Mouse (Mus musculus) C2C12 (cell line): Measurements from ENCODE around the gene Haspin.
"Not testable (repeated sequence)": the region's sequence is repeated elsewhere in the genome, so short reads cannot be mapped to it uniquely, and the experiment has no call there.

Experiments used
- CEBPB ChIP-seq: IDR thresholded peaks from one replicate; pipeline ENCODE4 v1.6.1; 2011; ENCODE audit warnings: low read depth, mild to moderate bottlenecking, control low read depth, moderate library complexity
- CTCF ChIP-seq: IDR thresholded peaks from one replicate; pipeline ENCODE4 v1.5.1; 2011; ENCODE audit not compliant: control insufficient read depth, insufficient read depth, insufficient read length
- FOSL1 ChIP-seq: IDR thresholded peaks from one replicate; pipeline ENCODE4 v1.8.0; 2011; ENCODE audit warnings: mild to moderate bottlenecking, low read length; ENCODE audit not compliant: poor library complexity, insufficient read depth, severe bottlenecking
- MAX ChIP-seq: IDR thresholded peaks from one replicate; pipeline ENCODE4 v1.6.1; 2011; ENCODE audit warnings: mild to moderate bottlenecking, control low read depth
- MYOD1 ChIP-seq: IDR thresholded peaks from one replicate; pipeline ENCODE4 v1.6.1; 2011; ENCODE audit warnings: low read depth; ENCODE audit not compliant: control insufficient read depth, insufficient read length
- MYOG ChIP-seq: IDR thresholded peaks from one replicate; pipeline ENCODE4 v1.6.1; 2011; ENCODE audit not compliant: control insufficient read depth, insufficient read length; ENCODE audit errors: extremely low read depth
- USF1 ChIP-seq: IDR thresholded peaks from one replicate; pipeline ENCODE4 v1.6.1; 2011; ENCODE audit warnings: low read depth, mild to moderate bottlenecking, control low read depth, moderate library complexity

DNA sequence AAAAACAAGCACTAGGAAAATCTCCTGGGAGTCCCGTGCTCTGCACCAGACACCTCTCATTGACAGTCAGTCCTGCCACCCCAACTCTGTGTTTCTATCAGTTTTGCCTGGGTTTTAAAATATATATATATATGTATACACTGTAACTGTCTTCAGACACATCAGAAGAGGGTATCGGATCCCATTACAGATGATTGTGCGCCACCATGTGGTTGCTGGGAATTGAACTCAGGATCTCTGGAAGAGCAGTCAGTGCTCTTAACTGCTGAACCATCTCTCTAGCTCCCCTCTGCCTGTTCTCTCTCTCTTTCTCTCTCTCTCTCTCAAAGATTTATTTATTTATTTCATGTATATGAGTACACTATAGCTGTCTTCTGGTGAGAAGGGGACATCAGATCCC, 30.7 kb downstream of the Haspin start:
- TF ChIP-seq CTCF, MYOD1, MYOG, USF1, MAX, CEBPB, FOSL1: not testable (repeated sequence)
